Mouse (Mus musculus): ENCODE measurements around the gene Pde10a. TPM values are rescaled to one million over a fixed set of nuclear protein-coding genes. Genes with fewer than 3 reads are reported as not detected.

The Pde10a gene
- polyA plus RNA-seq, 1 experiment: 3.9 TPM

- peaks cover 12% of the 10 kb centered on the region for H3K27me3 ChIP-seq (replicated peaks)
- H3K4me3 ChIP-seq (replicated peaks): no peak overlapping the region
- peaks cover 13% of the 10 kb centered on the region for H3K4me1 ChIP-seq
- no peak for TF ChIP-seq GATA1 (IDR thresholded peaks at IDR 0.05; ENCODE audit: borderline replicate concordance, low read length)
- no peak for TF ChIP-seq FLI1 (IDR thresholded peaks at IDR 0.05; ENCODE audit: low read length)
- H3K36me3 ChIP-seq (replicated peaks; ENCODE audit: low read length): no peaks in the 10 kb centered on the region
- H3K9me3 ChIP-seq: no peaks in the 10 kb centered on the region
Observed at GRCm38 (mm10) chr17:9032362-9033044, 507.3 kb downstream of the Pde10a start.

- TF ChIP-seq FLI1 (IDR thresholded peaks at IDR 0.05; ENCODE audit: low read length) (no peak), GATA1 (IDR thresholded peaks at IDR 0.05; ENCODE audit: borderline replicate concordance, low read length) (no peak)
- Histone ChIP-seq H3K9me3 (no peaks in the 10 kb centered on the region), H3K4me1 (peaks cover 13% of the 10 kb centered on the region), H3K36me3 (replicated peaks; ENCODE audit: low read length) (no peaks in the 10 kb centered on the region), H3K4me3 (replicated peaks) (no peak overlapping the region), H3K27me3 (replicated peaks) (peaks cover 8% of the 10 kb centered on the region)
Observed at GRCm38 (mm10) chr17:9033511-9033910, 508.3 kb downstream of the Pde10a start.

GRCm38 (mm10) chr17:9035561-9036348 is 510.6 kb downstream of the Pde10a start:
- no peak for TF ChIP-seq FLI1 (IDR thresholded peaks at IDR 0.05; ENCODE audit: low read length)
- TF ChIP-seq GATA1 (IDR thresholded peaks at IDR 0.05; ENCODE audit: borderline replicate concordance, low read length): no peak
- no peak overlapping the region for H3K4me3 ChIP-seq (replicated peaks)
- peaks cover 8% of the 10 kb centered on the region for H3K27me3 ChIP-seq (replicated peaks)
- H3K4me1 ChIP-seq: peaks cover 13% of the 10 kb centered on the region
- H3K36me3 ChIP-seq (replicated peaks; ENCODE audit: low read length): no peaks in the 10 kb centered on the region
- no peaks in the 10 kb centered on the region for H3K9me3 ChIP-seq

Other genes starting within 250 kb of the Pde10a start
- 33.7 TPM in 1 of 2 replicates, not detected in the other for gene Mpc1, start 242.5 kb upstream of the Pde10a start, polyA plus RNA-seq (2012; ENCODE audit: insufficient read depth, low replicate concordance)
- gene Sft2d1, start 214.3 kb upstream of the Pde10a start, polyA plus RNA-seq (2012; ENCODE audit: insufficient read depth, low replicate concordance): 81.6 and 131 TPM in 2 replicates
- 0.48 and 1.9 TPM in 2 replicates for gene Prr18, start 187.9 kb upstream of the Pde10a start, polyA plus RNA-seq (2012; ENCODE audit: insufficient read depth, low replicate concordance)
- gene T2, start 169.4 kb upstream of the Pde10a start, polyA plus RNA-seq (2012; ENCODE audit: insufficient read depth, low replicate concordance): not detected in 2 replicates
- gene T, start 90.9 kb upstream of the Pde10a start, polyA plus RNA-seq (2012; ENCODE audit: insufficient read depth, low replicate concordance): not detected in 2 replicates
- gene Gm17087, start 41.6 kb downstream of the Pde10a start, polyA plus RNA-seq (2012; ENCODE audit: insufficient read depth, low replicate concordance): not detected in 2 replicates

Data from megakaryocyte, embryonic 14.5 days (primary cell).